Mouse (Mus musculus) forebrain, postnatal 0 days (tissue): ENCODE results near the gene Xylt1. TPM values are rescaled to one million over a fixed set of nuclear protein-coding genes. Genes with fewer than 3 reads are reported as not detected.

ENCODE experiments used
- ATAC-seq: fragments of 200-750 bp; cut with Nextera tagmentation; 2 replicates; pipeline ENCODE4 v1.8.0; 2017; ENCODE audit warnings: mild to moderate bottlenecking, moderate library complexity
- DNase-seq: peaks from one replicate; pipeline ENCODE4 v3.0.0-alpha.2; 2015
- H3K27ac ChIP-seq: fragments of 300-500 bp; sonication (generic); 2 replicates; pipeline ENCODE4 v1.5.1; 2014; ENCODE audit warnings: low read depth, mild to moderate bottlenecking, antibody characterized with exemption, low read length, moderate library complexity, mixed read lengths
- H3K27me3 ChIP-seq: fragments of 300-500 bp; sonication (generic); 2 replicates; pipeline ENCODE4 v1.6.1; 2014; ENCODE audit warnings: mild to moderate bottlenecking, low read length, mixed read lengths; ENCODE audit not compliant: insufficient read depth
- H3K36me3 ChIP-seq: fragments of 300-500 bp; sonication (generic); 2 replicates; pipeline ENCODE4 v1.6.1; 2014; ENCODE audit warnings: mild to moderate bottlenecking, moderate library complexity; ENCODE audit not compliant: insufficient read depth
- H3K4me1 ChIP-seq: fragments of 300-500 bp; sonication (generic); 2 replicates; pipeline ENCODE4 v1.6.1; 2014; ENCODE audit warnings: antibody characterized with exemption; ENCODE audit not compliant: insufficient read depth
- H3K4me2 ChIP-seq: fragments of 300-500 bp; sonication (generic); 2 replicates; pipeline ENCODE4 v1.6.1; 2014; ENCODE audit warnings: low read depth, mild to moderate bottlenecking, moderate library complexity
- H3K4me3 ChIP-seq: fragments of 300-500 bp; sonication (generic); 2 replicates; pipeline ENCODE4 v1.5.1; 2014; ENCODE audit warnings: low read depth, low read length, mixed read lengths
- H3K9ac ChIP-seq: fragments of 300-500 bp; sonication (generic); 2 replicates; pipeline ENCODE4 v1.6.1; 2014; ENCODE audit warnings: mild to moderate bottlenecking
- H3K9me3 ChIP-seq: fragments of 300-500 bp; sonication (generic); 2 replicates; pipeline ENCODE4 v1.6.1; 2016; ENCODE audit warnings: low read length
- CTCF ChIP-seq: sonication (generic); IDR thresholded peaks from 2 replicates; pipeline ENCODE4 v1.5.1; 2016; ENCODE audit warnings: antibody characterized with exemption, control low read depth, low read depth
- WGBS: fragments of 180-500 bp; shearing (Covaris S2); extraction: QIAGEN DNeasy Blood & Tissue Kit; methylation state at CpG from one replicate; pipeline ENCODE4 v1.1.7; 2014; 5-methylcytosine and 5-hydroxymethylcytosine counted together
- polyA plus RNA-seq: library from polyadenylated mRNA; unstranded; fragments of >200 nt; fragmentation: Nextera tagmentation; extraction: Ambion mirVana; gene quantifications from 2 replicates; pipeline ENCODE4 v1.2.1, GENCODE M21; 2015
- total RNA-seq: library from RNA; depleted of rRNA; stranded (reverse); fragments of >200 nt; gene quantifications from 2 replicates; pipeline ENCODE4 v1.2.3, GENCODE M21; 2014

Xylt1 gene
- total and polyA plus RNA-seq, 2 experiments from 2014 or later: 2.6 to 14.0 TPM

DNA sequence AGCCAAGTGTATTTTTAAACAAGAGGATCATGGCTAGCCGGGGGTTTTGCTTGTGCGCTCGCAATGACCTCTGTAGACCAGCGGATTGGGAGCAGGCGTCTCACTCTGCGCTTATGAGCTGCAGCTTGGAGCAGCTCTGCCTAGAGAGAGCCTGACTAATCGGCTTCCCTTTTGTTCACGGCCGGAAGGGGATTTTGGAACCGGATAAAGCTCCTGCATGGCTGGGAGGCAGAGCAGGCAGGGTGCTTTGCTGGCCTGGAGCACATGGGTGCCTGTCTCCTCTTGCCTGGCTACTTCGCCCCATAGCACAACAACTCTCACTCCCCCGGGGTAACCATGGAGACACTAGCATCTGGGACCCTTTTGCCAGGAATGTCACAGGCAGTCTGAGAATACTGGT, 172.4 kb downstream of the Xylt1 start:
- Histone ChIP-seq H3K4me2 (0 out of 2 replicates have a peak overlapping the region, but pooled peaks have one; percentile 1), H3K9me3 (no peaks in the 10 kb centered on the region), H3K27me3 (no peaks in the 10 kb centered on the region), H3K36me3 (no peaks in the 10 kb centered on the region), H3K9ac (no peak overlapping the region), H3K27ac (0 out of 2 replicates have a peak overlapping the region, but pooled peaks have one; percentile 2), H3K4me3 (no peak overlapping the region), H3K4me1 (peaks cover 6% of the 10 kb centered on the region; the same call in 1 of the 2 replicates)
- no peak for TF ChIP-seq CTCF
- 32% methylated on average over 12 of the region's 12 CpGs for WGBS
- ATAC-seq: peak; percentile 66
- DNase-seq: peak; percentile 51

DNA sequence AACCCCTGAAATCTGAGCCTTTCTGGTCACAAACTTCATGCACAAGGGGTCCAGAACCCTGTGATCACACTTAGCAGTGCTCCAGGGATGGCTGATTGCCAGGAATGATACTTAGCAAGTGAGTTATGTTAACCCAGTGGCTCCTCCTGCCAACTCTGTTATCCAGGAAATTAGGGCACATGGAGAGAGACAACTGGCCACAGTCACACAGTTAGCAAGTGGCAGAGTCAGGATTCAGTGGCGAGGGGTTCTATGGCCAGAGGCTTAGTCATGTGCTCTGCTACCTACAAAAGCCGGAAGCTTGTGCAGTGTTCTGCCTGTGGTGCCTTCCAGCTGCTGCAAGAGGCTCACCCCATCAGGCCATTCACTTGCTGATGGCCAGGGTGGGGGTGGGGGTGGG, 175.0 kb downstream of the Xylt1 start:
- H3K4me3 ChIP-seq: no peak overlapping the region
- H3K4me1 ChIP-seq: peaks cover 5% of the 10 kb centered on the region; the same call in 1 of the 2 replicates
- no peaks in the 10 kb centered on the region for H3K9me3 ChIP-seq
- TF ChIP-seq CTCF: no peak
- 38% methylated on average over 2 of the region's 2 CpGs for WGBS
- H3K36me3 ChIP-seq: no peaks in the 10 kb centered on the region
- H3K27ac ChIP-seq: no peak overlapping the region
- no peak overlapping the region for H3K4me2 ChIP-seq
- no peaks in the 10 kb centered on the region for H3K27me3 ChIP-seq
- ATAC-seq (0 out of 2 replicates have a peak, but pooled peaks have one; percentile 26), DNase-seq (peak; percentile 47)
- no peak overlapping the region for H3K9ac ChIP-seq

DNA sequence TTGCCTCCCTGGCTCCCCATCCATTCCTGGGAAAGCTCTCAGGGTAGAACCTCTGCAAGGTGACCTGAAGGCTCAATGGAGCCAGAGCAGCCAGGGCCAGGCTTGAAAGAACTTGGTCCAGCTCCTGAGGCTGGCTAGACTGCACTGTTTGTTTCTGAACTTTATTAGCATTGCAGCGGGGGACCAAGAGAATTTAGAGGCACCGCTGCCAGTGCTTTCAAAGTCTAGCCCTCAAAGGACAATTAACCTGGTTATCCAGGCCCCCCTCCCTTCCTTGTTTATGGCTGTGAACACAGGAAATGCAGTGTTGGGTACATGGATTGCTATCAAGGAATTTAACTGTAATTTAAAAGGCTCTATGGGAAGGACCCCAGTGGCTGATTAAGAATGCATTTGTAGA, 177.4 kb downstream of the Xylt1 start:
- no peak overlapping the region for H3K27ac ChIP-seq
- peaks cover 5% of the 10 kb centered on the region; the same call in 1 of the 2 replicates for H3K4me1 ChIP-seq
- no peak for DNase-seq
- WGBS: 35% methylated on average over 2 of the region's 2 CpGs
- no peak for ATAC-seq
- no peak overlapping the region for H3K4me2 ChIP-seq
- H3K4me3 ChIP-seq: no peak overlapping the region
- TF ChIP-seq CTCF: no peak
- H3K9me3 ChIP-seq: no peaks in the 10 kb centered on the region
- H3K27me3 ChIP-seq: no peaks in the 10 kb centered on the region
- H3K9ac ChIP-seq: no peak overlapping the region
- H3K36me3 ChIP-seq: no peaks in the 10 kb centered on the region

DNA sequence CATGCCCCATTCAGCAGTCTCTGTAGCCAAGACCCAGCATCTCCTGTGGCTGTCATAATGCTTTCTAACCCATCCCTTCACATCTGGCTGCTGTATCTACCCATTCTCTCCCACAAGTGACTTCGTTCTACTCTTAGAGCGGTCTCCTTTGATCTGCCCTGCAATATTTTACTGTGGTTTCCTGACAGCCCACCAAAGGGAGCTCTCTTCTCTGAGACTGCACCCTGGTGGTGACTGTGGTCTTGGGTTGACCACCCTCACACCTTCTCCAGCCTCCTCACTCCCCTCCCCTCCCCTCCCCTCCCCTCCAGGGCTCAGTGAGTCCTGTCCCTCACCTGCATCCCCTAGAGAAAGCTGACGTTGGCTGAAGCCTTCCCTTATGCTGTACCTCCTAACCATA, 178.3 kb downstream of the Xylt1 start:
- Histone ChIP-seq H3K4me1 (no peaks in the 10 kb centered on the region), H3K27ac (no peak overlapping the region), H3K9ac (no peak overlapping the region), H3K4me2 (no peak overlapping the region), H3K9me3 (no peaks in the 10 kb centered on the region), H3K36me3 (no peaks in the 10 kb centered on the region), H3K27me3 (no peaks in the 10 kb centered on the region), H3K4me3 (no peak overlapping the region)
- DNase-seq: no peak
- ATAC-seq: no peak
- no peak; the same call in 1 of the 2 replicates for TF ChIP-seq CTCF
- WGBS: 91% methylated on average over 3 of the region's 3 CpGs

DNA sequence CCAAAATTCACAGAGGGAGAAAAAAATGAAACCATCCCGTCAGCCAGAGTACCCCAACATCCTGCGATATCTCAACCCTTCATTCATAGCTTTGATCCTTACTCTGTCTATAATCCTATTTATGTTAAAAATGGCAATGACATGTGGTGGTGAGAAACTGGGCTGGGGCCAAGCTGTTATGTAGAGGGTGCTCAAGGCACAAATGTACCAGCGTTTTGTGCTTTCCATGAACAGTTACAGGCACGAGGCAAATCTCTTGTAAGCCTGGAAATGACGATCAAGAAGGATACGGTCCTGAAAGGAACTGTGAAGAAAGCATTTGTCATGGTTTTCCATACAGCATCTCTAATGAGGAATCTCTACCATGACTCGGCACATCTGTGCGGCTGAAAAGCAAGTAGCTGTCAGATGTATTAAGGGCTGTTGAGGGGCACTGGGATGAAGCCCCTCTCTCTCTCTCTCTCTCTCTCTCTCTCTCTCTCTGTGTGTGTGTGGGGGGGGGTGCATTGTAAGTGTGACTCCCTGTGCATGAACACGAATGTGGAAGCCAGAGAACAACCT, 183.2 kb downstream of the Xylt1 start:
- no peak for TF ChIP-seq CTCF
- DNase-seq: peak; percentile 35
- no peak overlapping the region for H3K9ac ChIP-seq
- 52% methylated on average over 9 of the region's 9 CpGs for WGBS
- no peaks in the 10 kb centered on the region for H3K36me3 ChIP-seq
- H3K4me3 ChIP-seq: no peak overlapping the region
- peak; percentile 65; the same call in 1 of the 2 replicates for ATAC-seq
- H3K27me3 ChIP-seq: no peaks in the 10 kb centered on the region
- H3K9me3 ChIP-seq: no peaks in the 10 kb centered on the region
- H3K4me2 ChIP-seq: no peak overlapping the region
- H3K4me1 ChIP-seq: no peaks in the 10 kb centered on the region
- H3K27ac ChIP-seq: no peak overlapping the region

DNA sequence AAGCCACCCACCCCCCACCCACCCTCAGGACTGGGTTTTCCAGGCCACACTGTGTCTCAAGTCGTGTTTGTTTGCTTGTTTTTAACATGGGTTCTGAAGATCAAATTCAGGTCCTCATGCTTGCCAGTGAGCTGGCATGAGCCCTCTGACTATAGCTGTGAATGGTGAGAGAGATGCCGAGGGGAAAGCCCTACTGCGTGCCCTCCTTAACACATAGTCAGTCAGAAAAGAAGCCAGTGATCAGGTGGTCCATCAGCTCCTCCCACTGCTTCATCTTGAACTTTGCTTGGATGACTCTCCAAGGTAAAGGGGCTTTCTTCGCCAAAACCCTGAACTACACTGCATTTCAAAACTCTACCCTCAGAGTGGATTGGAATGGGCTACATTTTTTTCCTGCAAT, 183.8 kb downstream of the Xylt1 start:
- no peak for ATAC-seq
- H3K4me2 ChIP-seq: no peak overlapping the region

DNA sequence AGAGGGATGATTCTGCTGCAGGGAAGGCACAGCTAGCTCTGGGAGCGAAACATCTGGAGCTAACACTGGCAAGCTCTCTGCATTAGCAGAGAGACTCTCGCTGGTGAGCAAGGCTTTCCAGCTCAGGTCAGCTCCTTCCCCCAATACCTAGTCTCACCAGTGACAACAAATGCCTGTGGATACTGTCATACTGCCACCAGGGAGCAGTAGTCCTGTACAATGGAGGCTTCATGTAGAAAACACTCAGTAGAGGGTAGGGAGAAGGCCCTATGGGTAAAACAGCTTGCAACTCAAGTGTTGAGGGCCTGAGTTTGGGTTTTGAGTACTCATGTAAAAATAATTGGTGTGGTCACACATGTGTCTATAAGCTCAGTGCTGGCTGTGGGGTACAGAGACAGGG, 185.3 kb downstream of the Xylt1 start:
- peak; percentile 55 for TF ChIP-seq CTCF
- Histone ChIP-seq H3K36me3 (no peaks in the 10 kb centered on the region), H3K9me3 (no peaks in the 10 kb centered on the region), H3K9ac (no peak overlapping the region), H3K27me3 (no peaks in the 10 kb centered on the region), H3K4me3 (no peak overlapping the region), H3K4me1 (no peaks in the 10 kb centered on the region), H3K27ac (no peak overlapping the region), H3K4me2 (no peak overlapping the region)
- ATAC-seq (peak; percentile 48; the same call in 1 of the 2 replicates), DNase-seq (no peak)
- 64% methylated on average over 2 of the region's 2 CpGs for WGBS

More for the DNA sequence above, 183.8 kb downstream of the Xylt1 start:
- H3K4me3 ChIP-seq: no peak overlapping the region
- H3K36me3 ChIP-seq: no peaks in the 10 kb centered on the region
- H3K27me3 ChIP-seq: no peaks in the 10 kb centered on the region
- no peak for DNase-seq
- H3K9ac ChIP-seq: no peak overlapping the region
- WGBS: 88% methylated on average over 4 of the region's 4 CpGs
- TF ChIP-seq CTCF: no peak
- H3K4me1 ChIP-seq: no peaks in the 10 kb centered on the region
- no peaks in the 10 kb centered on the region for H3K9me3 ChIP-seq
- no peak overlapping the region for H3K27ac ChIP-seq
